Mouse (Mus musculus): Measurements from ENCODE around the gene Nrp2. TPM values are rescaled to one million over a fixed set of nuclear protein-coding genes. Genes with fewer than 3 reads are reported as not detected.

The Nrp2 gene
- total and polyA plus RNA-seq, 2 experiments from 2014 or later: 17.4 to 48.7 TPM

- Histone ChIP-seq H3K4me2 (ENCODE audit: low read depth, low read length) (no peak overlapping the region), H3K4me3 (ENCODE audit: low read length) (no peak overlapping the region), H3K27me3 (ENCODE audit: insufficient read depth, low read length) (no peaks in the 10 kb centered on the region), H3K27ac (no peak overlapping the region), H3K36me3 (ENCODE audit: insufficient read depth, low read length) (no peaks in the 10 kb centered on the region), H3K9ac (replicated peaks; ENCODE audit: low read length) (no peak overlapping the region), H3K9me3 (ENCODE audit: low read length) (0 out of 2 replicates have a peak, but pooled peaks cover 3% of the 10 kb centered on the region), H3K4me1 (ENCODE audit: insufficient read depth, low read length) (peaks cover 11% of the 10 kb centered on the region)
- DNase-seq (ENCODE audit: low spot score) (no peak), ATAC-seq (no peak)
- TF ChIP-seq CTCF (IDR thresholded peaks at IDR 0.05; ENCODE audit: low read depth): no peak
- 37% methylated on average over 4 of the region's 4 CpGs for WGBS
Measured at GRCm38 (mm10) chr1:62678611-62679344, 24.3 kb upstream of the Nrp2 start.

- Histone ChIP-seq H3K4me3 (ENCODE audit: low read length) (no peak overlapping the region), H3K36me3 (ENCODE audit: insufficient read depth, low read length) (no peaks in the 10 kb centered on the region), H3K4me1 (ENCODE audit: insufficient read depth, low read length) (peaks cover 11% of the 10 kb centered on the region), H3K9ac (replicated peaks; ENCODE audit: low read length) (no peak overlapping the region), H3K9me3 (ENCODE audit: low read length) (0 out of 2 replicates have a peak, but pooled peaks cover 3% of the 10 kb centered on the region), H3K27ac (no peak overlapping the region), H3K27me3 (ENCODE audit: insufficient read depth, low read length) (no peaks in the 10 kb centered on the region), H3K4me2 (ENCODE audit: low read depth, low read length) (no peak overlapping the region)
- WGBS: 93% methylated on average over 2 of the region's 2 CpGs
- no peak for DNase-seq (ENCODE audit: low spot score)
- no peak for ATAC-seq
- TF ChIP-seq CTCF (IDR thresholded peaks at IDR 0.05; ENCODE audit: low read depth): no peak
Measured at GRCm38 (mm10) chr1:62679466-62679865, 23.6 kb upstream of the Nrp2 start.

GRCm38 (mm10) chr1:62682456-62683385 is 20.4 kb upstream of the Nrp2 start:
- H3K9me3 ChIP-seq (ENCODE audit: low read length): 0 out of 2 replicates have a peak, but pooled peaks cover 2% of the 10 kb centered on the region
- peak; percentile 69 for DNase-seq (ENCODE audit: low spot score)
- peak overlapping the region; percentile 21 for H3K27ac ChIP-seq
- peak overlapping the region; percentile 50 for H3K4me2 ChIP-seq (ENCODE audit: low read depth, low read length)
- H3K27me3 ChIP-seq (ENCODE audit: insufficient read depth, low read length): no peaks in the 10 kb centered on the region
- H3K4me1 ChIP-seq (ENCODE audit: insufficient read depth, low read length): peaks cover 11% of the 10 kb centered on the region
- TF ChIP-seq CTCF (IDR thresholded peaks at IDR 0.05; ENCODE audit: low read depth): no peak
- ATAC-seq: peak; percentile 85
- no peak overlapping the region for H3K9ac ChIP-seq (replicated peaks; ENCODE audit: low read length)
- H3K36me3 ChIP-seq (ENCODE audit: insufficient read depth, low read length): no peaks in the 10 kb centered on the region
- WGBS: 23% methylated on average over 21 of the region's 21 CpGs
- peak overlapping the region; percentile 2; the same call in 1 of the 2 replicates for H3K4me3 ChIP-seq (ENCODE audit: low read length)

GRCm38 (mm10) chr1:62683498-62683897 is 19.6 kb upstream of the Nrp2 start:
- H3K4me1 ChIP-seq (ENCODE audit: insufficient read depth, low read length): peaks cover 11% of the 10 kb centered on the region
- DNase-seq (ENCODE audit: low spot score) (no peak), ATAC-seq (no peak)
- H3K4me3 ChIP-seq (ENCODE audit: low read length): no peak overlapping the region
- no peaks in the 10 kb centered on the region for H3K27me3 ChIP-seq (ENCODE audit: insufficient read depth, low read length)
- H3K27ac ChIP-seq: peak overlapping the region; percentile 21; the same call in 1 of the 2 replicates
- no peaks in the 10 kb centered on the region for H3K36me3 ChIP-seq (ENCODE audit: insufficient read depth, low read length)
- H3K4me2 ChIP-seq (ENCODE audit: low read depth, low read length): peak overlapping the region; percentile 50; the same call in 1 of the 2 replicates
- TF ChIP-seq CTCF (IDR thresholded peaks at IDR 0.05; ENCODE audit: low read depth): no peak
- no peak overlapping the region for H3K9ac ChIP-seq (replicated peaks; ENCODE audit: low read length)
- no peaks in the 10 kb centered on the region for H3K9me3 ChIP-seq (ENCODE audit: low read length)
- WGBS: 68% methylated on average over 2 of the region's 2 CpGs

GRCm38 (mm10) chr1:62687511-62687910 is 15.6 kb upstream of the Nrp2 start:
- DNase-seq (ENCODE audit: low spot score): no peak
- Histone ChIP-seq H3K9me3 (ENCODE audit: low read length) (no peaks in the 10 kb centered on the region), H3K36me3 (ENCODE audit: insufficient read depth, low read length) (no peaks in the 10 kb centered on the region), H3K27ac (no peak overlapping the region), H3K4me1 (ENCODE audit: insufficient read depth, low read length) (peaks cover 4% of the 10 kb centered on the region; the same call in 1 of the 2 replicates), H3K4me3 (ENCODE audit: low read length) (no peak overlapping the region), H3K27me3 (ENCODE audit: insufficient read depth, low read length) (no peaks in the 10 kb centered on the region), H3K4me2 (ENCODE audit: low read depth, low read length) (no peak overlapping the region), H3K9ac (replicated peaks; ENCODE audit: low read length) (no peak overlapping the region)
- no peak for ATAC-seq
- TF ChIP-seq CTCF (IDR thresholded peaks at IDR 0.05; ENCODE audit: low read depth): no peak
- WGBS: 75% methylated on average over 8 of the region's 8 CpGs

- H3K9ac ChIP-seq (replicated peaks; ENCODE audit: low read length): no peak overlapping the region
- H3K4me2 ChIP-seq (ENCODE audit: low read depth, low read length): no peak overlapping the region
- no peak for ATAC-seq
- H3K27ac ChIP-seq: no peak overlapping the region
- 85% methylated on average over 6 of the region's 6 CpGs for WGBS
- H3K4me3 ChIP-seq (ENCODE audit: low read length): no peak overlapping the region
- no peak for DNase-seq (ENCODE audit: low spot score)
- no peaks in the 10 kb centered on the region for H3K4me1 ChIP-seq (ENCODE audit: insufficient read depth, low read length)
- H3K27me3 ChIP-seq (ENCODE audit: insufficient read depth, low read length): no peaks in the 10 kb centered on the region
- no peak for TF ChIP-seq CTCF (IDR thresholded peaks at IDR 0.05; ENCODE audit: low read depth)
- no peaks in the 10 kb centered on the region for H3K36me3 ChIP-seq (ENCODE audit: insufficient read depth, low read length)
- H3K9me3 ChIP-seq (ENCODE audit: low read length): no peaks in the 10 kb centered on the region
Measured at GRCm38 (mm10) chr1:62691175-62691574, 11.9 kb upstream of the Nrp2 start.
